Mouse (Mus musculus) kidney, adult 2 months (tissue): ENCODE results near the gene Mlh3.

Source experiments
- CTCF ChIP-seq: fragments of 200-500 bp; conservative IDR thresholded peaks from 2 replicates; pipeline ENCODE4 v1.5.1; 2011; ENCODE audit warnings: low read depth, mild to moderate bottlenecking, control low read depth, low read length, moderate library complexity, mixed read lengths; ENCODE audit not compliant: insufficient read depth, insufficient read length
- POLR2A ChIP-seq: fragments of 200-500 bp; IDR thresholded peaks from one replicate; pipeline ENCODE4 v1.6.1; 2011; ENCODE audit warnings: low read depth, low read length, control low read depth

DNA sequence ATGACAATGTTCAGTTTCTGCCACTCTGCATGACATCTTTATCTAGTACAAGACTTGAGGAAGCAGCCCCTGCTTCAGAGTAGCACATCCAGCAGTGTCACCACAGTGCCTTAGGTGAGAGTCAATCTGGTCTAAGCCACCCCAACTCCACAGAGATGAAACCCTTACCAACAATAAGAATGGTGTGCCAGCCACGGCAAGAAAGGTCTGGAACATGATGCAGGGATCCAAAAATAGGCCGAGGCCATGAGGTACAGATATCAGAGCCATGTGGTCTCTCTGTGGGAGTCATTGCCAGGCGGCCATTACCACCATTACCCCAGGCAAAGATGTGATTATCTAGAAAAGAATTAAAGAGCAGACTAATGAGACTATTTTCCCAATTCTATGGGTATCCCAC, 38.3 kb upstream of the Mlh3 start:
- TF ChIP-seq CTCF (no peak), POLR2A (no peak)
